Mouse (Mus musculus) liver, embryonic 16.5 days (tissue): Measurements from ENCODE around the gene Coq10b. TPM values are rescaled to one million over a fixed set of nuclear protein-coding genes. Genes with fewer than 3 reads are reported as not detected.

Source experiments
- ATAC-seq: fragments of 200-750 bp; cut with Nextera tagmentation; 2 replicates; pipeline ENCODE4 v1.8.0; 2017; ENCODE audit warnings: low read depth, mild to moderate bottlenecking, moderate number of reproducible peaks, moderate library complexity
- H3K27ac ChIP-seq: fragments of 300-500 bp; sonication (generic); 2 replicates; pipeline ENCODE4 v1.5.1; 2014; ENCODE audit warnings: mild to moderate bottlenecking, low read length
- H3K27me3 ChIP-seq: fragments of 300-500 bp; sonication (generic); 2 replicates; pipeline ENCODE4 v1.6.1; 2014; ENCODE audit warnings: low read depth, low read length, mixed read lengths; ENCODE audit not compliant: control insufficient read depth, insufficient read depth
- H3K36me3 ChIP-seq: fragments of 300-500 bp; sonication (generic); 2 replicates; pipeline ENCODE4 v1.6.1; 2014; ENCODE audit warnings: mild to moderate bottlenecking; ENCODE audit not compliant: control insufficient read depth, insufficient read depth
- H3K4me1 ChIP-seq: fragments of 300-500 bp; sonication (generic); 2 replicates; pipeline ENCODE4 v1.6.1; 2014; ENCODE audit warnings: low read depth, low read length, mixed read lengths; ENCODE audit not compliant: control insufficient read depth
- H3K4me2 ChIP-seq: fragments of 300-500 bp; sonication (generic); 2 replicates; pipeline ENCODE4 v1.6.1; 2014; ENCODE audit warnings: low read depth, low read length, mixed read lengths
- H3K4me3 ChIP-seq: fragments of 300-500 bp; sonication (generic); 2 replicates; pipeline ENCODE4 v1.5.1; 2014; ENCODE audit warnings: low read depth, mild to moderate bottlenecking, low read length
- H3K9ac ChIP-seq: fragments of 300-500 bp; sonication (generic); 2 replicates; pipeline ENCODE4 v1.6.1; 2014; ENCODE audit warnings: low read depth, low read length
- H3K9me3 ChIP-seq: fragments of 300-500 bp; sonication (generic); replicated peaks from 2 replicates; pipeline ENCODE4 v1.6.1; 2016; ENCODE audit warnings: low read length; ENCODE audit not compliant: control insufficient read depth
- WGBS: fragments of 180-500 bp; shearing (Covaris S2); extraction: QIAGEN DNeasy Blood & Tissue Kit; methylation state at CpG from one replicate; pipeline ENCODE4 v1.1.7; 2014; ENCODE audit not compliant: insufficient replicate concordance; 5-methylcytosine and 5-hydroxymethylcytosine counted together
- polyA plus RNA-seq: library from polyadenylated mRNA; unstranded; fragments of >200 nt; fragmentation: Nextera tagmentation; extraction: Ambion mirVana; gene quantifications from 2 replicates; pipeline ENCODE4 v1.2.1, GENCODE M21; 2015

The Coq10b gene
- polyA plus RNA-seq, 1 experiment from 2014 or later: 12.0 TPM

DNA sequence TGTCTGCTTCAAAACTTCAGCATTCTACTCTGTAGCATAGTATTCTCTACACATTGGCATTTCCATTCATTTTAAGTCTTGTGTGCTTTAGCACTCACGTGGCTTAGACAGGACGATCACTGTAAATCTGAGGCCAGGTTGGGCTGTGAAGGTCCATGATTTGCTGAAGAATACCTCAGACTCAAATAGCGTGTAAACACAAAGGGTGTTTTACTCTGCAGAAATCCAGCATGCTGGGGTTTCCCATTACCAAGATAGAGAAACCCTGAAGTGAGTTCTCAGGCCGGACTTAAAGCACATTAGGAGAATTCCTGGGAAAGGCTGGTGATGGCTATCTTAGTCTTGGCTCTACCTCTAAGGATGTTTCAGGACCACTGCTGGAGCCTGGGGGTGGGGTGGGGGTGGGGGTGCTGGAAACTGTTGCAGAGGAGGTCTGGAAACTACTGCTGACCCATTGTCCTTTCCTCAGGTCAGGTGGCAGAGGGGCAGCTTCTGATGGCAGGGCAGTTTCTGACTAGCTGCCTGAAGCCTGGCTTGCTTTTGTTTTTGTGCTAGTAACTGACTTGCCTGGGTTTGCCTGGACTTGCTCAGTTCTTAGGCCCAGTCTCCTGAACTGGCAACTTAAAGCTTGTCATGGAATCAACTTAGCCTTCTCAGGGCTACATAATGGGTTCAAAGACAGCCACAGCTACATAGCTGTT lies 56.6 kb downstream of the Coq10b start:
- Histone ChIP-seq H3K27ac (no peak overlapping the region), H3K4me2 (no peak overlapping the region), H3K4me3 (no peak overlapping the region), H3K36me3 (no peaks in the 10 kb centered on the region), H3K4me1 (no peaks in the 10 kb centered on the region; the same call in 1 of the 2 replicates), H3K9ac (no peak overlapping the region), H3K27me3 (no peaks in the 10 kb centered on the region), H3K9me3 (no peaks in the 10 kb centered on the region)
- ATAC-seq: no peak
- 69% methylated on average over 4 of the region's 4 CpGs for WGBS

Other genes starting within 250 kb of the Coq10b start
- gene Ankrd44, start 126.4 kb upstream of the Coq10b start, polyA plus RNA-seq: 4.8 and 4.9 TPM in 2 replicates
- 118 and 121 TPM in 2 replicates for gene Sf3b1, start 25.3 kb upstream of the Coq10b start, polyA plus RNA-seq
- gene Hspe1, start 35.4 kb downstream of the Coq10b start, polyA plus RNA-seq: 269 and 326 TPM in 2 replicates
- gene Hspd1, start 35.5 kb downstream of the Coq10b start, polyA plus RNA-seq: 236 and 253 TPM in 2 replicates
- 39.5 and 39.8 TPM in 2 replicates for gene Mob4, start 78.5 kb downstream of the Coq10b start, polyA plus RNA-seq
- 0.68 and 0.86 TPM in 2 replicates for gene Rftn2, start 174.0 kb downstream of the Coq10b start, polyA plus RNA-seq
- 1.4 and 1.5 TPM in 2 replicates for gene Mars2, start 184.4 kb downstream of the Coq10b start, polyA plus RNA-seq